Mouse (Mus musculus) ES-E14 (cell line): ENCODE measurements around the gene Ap1g2.

Source experiments
- CHD2 ChIP-seq: IDR thresholded peaks from 2 replicates; pipeline ENCODE4 v1.6.1; 2014; ENCODE audit warnings: mild to moderate bottlenecking, low read depth, low read length, inconsistent platforms
- HCFC1 ChIP-seq: IDR thresholded peaks from 2 replicates; pipeline ENCODE4 v1.6.1; 2012; ENCODE audit warnings: low read length, inconsistent platforms, borderline replicate concordance; ENCODE audit not compliant: insufficient read depth
- MAFK ChIP-seq: IDR thresholded peaks from 2 replicates; pipeline ENCODE4 v1.6.1; 2014; ENCODE audit warnings: mild to moderate bottlenecking, low read depth, low read length, inconsistent platforms; ENCODE audit not compliant: insufficient read depth
- ZC3H11A ChIP-seq: IDR thresholded peaks from 2 replicates; pipeline ENCODE4 v1.6.1; 2012; ENCODE audit warnings: low read depth, mild to moderate bottlenecking, inconsistent platforms, low read length, borderline replicate concordance
- ZNF384 ChIP-seq: IDR thresholded peaks from 2 replicates; pipeline ENCODE4 v1.6.1; 2012; ENCODE audit warnings: low read depth, low read length, inconsistent platforms

DNA sequence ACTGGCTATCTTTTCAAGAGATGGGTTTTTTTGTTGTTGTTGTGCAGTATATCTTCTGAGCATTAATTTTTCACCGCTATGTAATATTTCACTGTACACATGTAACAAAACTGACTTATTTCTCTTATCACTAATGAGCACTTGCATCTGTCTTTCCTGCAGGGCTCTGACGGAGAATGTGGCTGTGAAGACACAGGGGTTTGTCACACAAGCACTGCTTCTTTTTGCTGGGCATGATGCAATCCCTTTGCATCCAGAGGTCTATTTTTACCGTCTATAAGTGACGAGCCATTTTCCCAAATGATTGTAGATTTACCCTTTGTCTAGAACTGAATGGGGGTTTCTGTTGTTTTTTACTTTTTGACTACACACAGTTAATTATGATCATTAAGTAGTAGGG lies 45.8 kb upstream of the Ap1g2 start:
- TF ChIP-seq ZNF384 (no peak), MAFK (no peak), CHD2 (no peak), HCFC1 (no peak), ZC3H11A (no peak)
